7 mouse cellular contexts compared by ENCODE assay signal in the genomic region with DNA sequence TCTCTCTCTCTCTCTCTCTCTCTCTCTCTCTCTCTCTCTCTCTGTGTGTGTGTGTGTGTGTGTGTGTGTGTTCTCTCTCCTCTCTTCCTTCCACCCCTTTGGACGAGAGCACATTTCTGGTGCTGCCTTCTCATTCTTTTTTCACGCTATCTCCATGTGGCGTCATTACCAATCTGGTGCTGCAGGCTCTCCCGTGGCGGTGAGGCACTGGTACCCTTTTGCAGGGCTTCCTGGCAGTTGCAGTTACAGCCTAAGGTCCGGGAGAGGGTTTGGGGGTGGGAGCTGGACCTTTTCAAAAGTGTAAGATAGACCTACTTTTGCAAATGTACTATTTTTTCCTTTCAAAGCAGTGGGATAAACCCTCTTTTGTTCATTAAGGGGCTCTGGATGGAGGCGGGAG. TPM values are rescaled to one million over a fixed set of nuclear protein-coding genes. Genes with fewer than 3 reads are reported as not detected.
DNase-seq lines count a peak whose midpoint lies in the region; ATAC-seq lines count a peak whose summit lies in the region.

No protein-coding gene starts in this region.

- ATAC-seq in lung, embryonic 15.5 days (ENCODE audit: borderline replicate concordance, extremely low read depth, low FRiP score, low TSS enrichment) = no peak
- no peak for ATAC-seq in heart, embryonic 13.5 days (ENCODE audit: extremely low read depth, insufficient number of reproducible peaks, low FRiP score, low TSS enrichment)
- ATAC-seq in liver, embryonic 15.5 days (ENCODE audit: insufficient read depth) = no peak
- no peak for ATAC-seq in stomach, embryonic 16.5 days (ENCODE audit: insufficient read depth, low FRiP score)

- H3K36me3 ChIP-seq in lung, embryonic 15.5 days = no peaks in the 10 kb centered on the region
- no peaks in the 10 kb centered on the region; the same call in 1 of the 2 replicates for H3K36me3 ChIP-seq in heart, embryonic 13.5 days
- H3K36me3 ChIP-seq in liver, embryonic 15.5 days (replicated peaks) = peaks cover 6% of the 10 kb centered on the region; the same call in 1 of the 2 replicates
- H3K36me3 ChIP-seq in stomach, embryonic 16.5 days (ENCODE audit: control insufficient read depth, insufficient read depth, low read length) = no peaks in the 10 kb centered on the region

- peaks cover 15% of the 10 kb centered on the region; the same call in 1 of the 2 replicates for H3K4me1 ChIP-seq in lung, embryonic 15.5 days
- H3K4me1 ChIP-seq in heart, embryonic 13.5 days = peaks cover 18% of the 10 kb centered on the region
- H3K4me1 ChIP-seq in liver, embryonic 15.5 days (replicated peaks) = peaks cover 57% of the 10 kb centered on the region
- peaks cover 9% of the 10 kb centered on the region for H3K4me1 ChIP-seq in stomach, embryonic 16.5 days (ENCODE audit: control insufficient read depth, insufficient read depth, low read length)

- H3K4me2 ChIP-seq in lung, embryonic 15.5 days = peak overlapping the region; percentile 95
- H3K4me2 ChIP-seq in heart, embryonic 13.5 days = peak overlapping the region; percentile 86
- H3K4me2 ChIP-seq in liver, embryonic 15.5 days = peak overlapping the region; percentile 94
- peak overlapping the region; percentile 82 for H3K4me2 ChIP-seq in stomach, embryonic 16.5 days (ENCODE audit: low read depth, low read length)

- peaks cover 3% of the 10 kb centered on the region; the same call in 1 of the 2 replicates for H3K27me3 ChIP-seq in lung, embryonic 15.5 days
- H3K27me3 ChIP-seq in heart, embryonic 13.5 days (replicated peaks) = no peaks in the 10 kb centered on the region
- H3K27me3 ChIP-seq in liver, embryonic 15.5 days = peaks cover 5% of the 10 kb centered on the region; the same call in 1 of the 2 replicates
- H3K27me3 ChIP-seq in stomach, embryonic 16.5 days (ENCODE audit: control insufficient read depth, insufficient read depth, low read length) = no peaks in the 10 kb centered on the region

- no peak for DNase-seq in lung, adult 18-20 months
- peak; percentile 66 to 73 for DNase-seq in cerebellum, adult 18-20 months
- DNase-seq in ovary, postnatal 14 days (ENCODE audit: low spot score) = no peak

- 18% methylated on average over 7 of the region's 7 CpGs for WGBS in lung, embryonic 15.5 days
- WGBS in heart, embryonic 13.5 days = 13% methylated on average over 7 of the region's 7 CpGs
- WGBS in liver, embryonic 15.5 days (ENCODE audit: insufficient replicate concordance) = 10% methylated on average over 7 of the region's 7 CpGs
- WGBS in stomach, embryonic 16.5 days = 18% methylated on average over 7 of the region's 7 CpGs

- H3K4me3 ChIP-seq in lung, embryonic 15.5 days = peak overlapping the region; percentile 72
- H3K4me3 ChIP-seq in heart, embryonic 13.5 days = peak overlapping the region; percentile 72
- H3K4me3 ChIP-seq in liver, embryonic 15.5 days (replicated peaks) = peak overlapping the region; percentile 93
- peak overlapping the region; percentile 58 for H3K4me3 ChIP-seq in stomach, embryonic 16.5 days (replicated peaks; ENCODE audit: low read length)

- H3K27ac ChIP-seq in lung, embryonic 15.5 days = no peak overlapping the region
- no peak overlapping the region for H3K27ac ChIP-seq in heart, embryonic 13.5 days (replicated peaks)
- peak overlapping the region; percentile 94 for H3K27ac ChIP-seq in liver, embryonic 15.5 days (replicated peaks)
- H3K27ac ChIP-seq in stomach, embryonic 16.5 days (ENCODE audit: low read length) = no peak overlapping the region

- no peak overlapping the region for H3K9ac ChIP-seq in lung, embryonic 15.5 days
- H3K9ac ChIP-seq in heart, embryonic 13.5 days = peak overlapping the region; percentile 93
- peak overlapping the region; percentile 93 for H3K9ac ChIP-seq in liver, embryonic 15.5 days
- H3K9ac ChIP-seq in stomach, embryonic 16.5 days (ENCODE audit: low read length) = peak overlapping the region; percentile 87; the same call in 1 of the 2 replicates

- H3K9me3 ChIP-seq in lung, embryonic 15.5 days = no peaks in the 10 kb centered on the region
- peaks cover 3% of the 10 kb centered on the region; the same call in 1 of the 2 replicates for H3K9me3 ChIP-seq in heart, embryonic 13.5 days
- H3K9me3 ChIP-seq in liver, embryonic 15.5 days (replicated peaks) = no peaks in the 10 kb centered on the region
- no peaks in the 10 kb centered on the region for H3K9me3 ChIP-seq in stomach, embryonic 16.5 days (replicated peaks; ENCODE audit: control insufficient read depth, low read length)

RNA-seq across cellular contexts. Expression of gene Ank, which starts 1.2 kb away (rescaled TPM):
- 7.3 and 8.0 TPM in 2 replicates for polyA plus RNA-seq in lung, embryonic 15.5 days (2015; fragmentation: Nextera tagmentation; extraction: Ambion mirVana)
- 9.1 and 10.6 TPM in 2 replicates for polyA plus RNA-seq in heart, embryonic 13.5 days (2015; fragmentation: Nextera tagmentation; extraction: Ambion mirVana)
- 10.5 and 10.8 TPM in 2 replicates for polyA plus RNA-seq in liver, embryonic 15.5 days (2015; fragmentation: Nextera tagmentation; extraction: Ambion mirVana)
- polyA plus RNA-seq in stomach, embryonic 16.5 days (2015; fragmentation: Nextera tagmentation; extraction: Ambion mirVana) = 7.4 and 8.2 TPM in 2 replicates

Comparison
In these comparisons a context has a peak if more than half of its experiments do, and no peak if none do; other contexts are left out.
1. DNase-seq: peak in cerebellum, adult 18-20 months (2 of 2); none in lung, adult 18-20 months (0 of 2) and ovary, postnatal 14 days (single experiment).
2. Peak in every context shown above with its lines, with median percentiles within 50 percentile points of each other: H3K4me2 ChIP-seq and H3K4me3 ChIP-seq.